Mouse (Mus musculus): Measurements from ENCODE around the gene Camk1g. TPM values are rescaled to one million over a fixed set of nuclear protein-coding genes. Genes with fewer than 3 reads are reported as not detected.

Gene Camk1g
- not detected for polyA plus RNA-seq (2014; fragmentation: Illumina TruSeq; extraction: RNeasy Lipid Tissue Mini Kit (QIAGEN cat#74804); ENCODE audit: low read depth, low replicate concordance)

GRCm38 (mm10) chr1:193370096-193370495 lies at the start of gene Camk1g:
TSS of gene Camk1g (minus strand) at chr1:193370298.

Other genes with a start within 250 kb of the Camk1g start
- 7.0 TPM for gene Diexf, start 240.0 kb downstream of the Camk1g start, polyA plus RNA-seq (2014; fragmentation: Illumina TruSeq; extraction: RNeasy Lipid Tissue Mini Kit (QIAGEN cat#74804); ENCODE audit: low read depth, low replicate concordance)
- gene Irf6, start 217.2 kb downstream of the Camk1g start, polyA plus RNA-seq (2014; fragmentation: Illumina TruSeq; extraction: RNeasy Lipid Tissue Mini Kit (QIAGEN cat#74804); ENCODE audit: low read depth, low replicate concordance): 63.1 TPM
- 10.2 TPM for gene A130010J15Rik, start 202.3 kb downstream of the Camk1g start, polyA plus RNA-seq (2014; fragmentation: Illumina TruSeq; extraction: RNeasy Lipid Tissue Mini Kit (QIAGEN cat#74804); ENCODE audit: low read depth, low replicate concordance)
- 1.0 TPM for gene Traf3ip3, start 168.6 kb downstream of the Camk1g start, polyA plus RNA-seq (2014; fragmentation: Illumina TruSeq; extraction: RNeasy Lipid Tissue Mini Kit (QIAGEN cat#74804); ENCODE audit: low read depth, low replicate concordance)
- gene Lamb3, start 162.6 kb downstream of the Camk1g start, polyA plus RNA-seq (2014; fragmentation: Illumina TruSeq; extraction: RNeasy Lipid Tissue Mini Kit (QIAGEN cat#74804); ENCODE audit: low read depth, low replicate concordance): 0.64 TPM
- 1,112 TPM for gene Hsd11b1, start 106.2 kb downstream of the Camk1g start, polyA plus RNA-seq (2014; fragmentation: Illumina TruSeq; extraction: RNeasy Lipid Tissue Mini Kit (QIAGEN cat#74804); ENCODE audit: low read depth, low replicate concordance)
- 7.1 TPM for gene G0s2, start 97.1 kb downstream of the Camk1g start, polyA plus RNA-seq (2014; fragmentation: Illumina TruSeq; extraction: RNeasy Lipid Tissue Mini Kit (QIAGEN cat#74804); ENCODE audit: low read depth, low replicate concordance)

All from liver, adult 10 weeks (tissue).